Mouse (Mus musculus) ZHBTc4 (cell line): ENCODE results near the gene Phykpl.

ENCODE experiments used
- DNase-seq: peaks from one replicate; pipeline ENCODE4 v3.0.0-alpha.2; 2011; ENCODE audit warnings: low read depth, low spot score

Phykpl gene

DNA sequence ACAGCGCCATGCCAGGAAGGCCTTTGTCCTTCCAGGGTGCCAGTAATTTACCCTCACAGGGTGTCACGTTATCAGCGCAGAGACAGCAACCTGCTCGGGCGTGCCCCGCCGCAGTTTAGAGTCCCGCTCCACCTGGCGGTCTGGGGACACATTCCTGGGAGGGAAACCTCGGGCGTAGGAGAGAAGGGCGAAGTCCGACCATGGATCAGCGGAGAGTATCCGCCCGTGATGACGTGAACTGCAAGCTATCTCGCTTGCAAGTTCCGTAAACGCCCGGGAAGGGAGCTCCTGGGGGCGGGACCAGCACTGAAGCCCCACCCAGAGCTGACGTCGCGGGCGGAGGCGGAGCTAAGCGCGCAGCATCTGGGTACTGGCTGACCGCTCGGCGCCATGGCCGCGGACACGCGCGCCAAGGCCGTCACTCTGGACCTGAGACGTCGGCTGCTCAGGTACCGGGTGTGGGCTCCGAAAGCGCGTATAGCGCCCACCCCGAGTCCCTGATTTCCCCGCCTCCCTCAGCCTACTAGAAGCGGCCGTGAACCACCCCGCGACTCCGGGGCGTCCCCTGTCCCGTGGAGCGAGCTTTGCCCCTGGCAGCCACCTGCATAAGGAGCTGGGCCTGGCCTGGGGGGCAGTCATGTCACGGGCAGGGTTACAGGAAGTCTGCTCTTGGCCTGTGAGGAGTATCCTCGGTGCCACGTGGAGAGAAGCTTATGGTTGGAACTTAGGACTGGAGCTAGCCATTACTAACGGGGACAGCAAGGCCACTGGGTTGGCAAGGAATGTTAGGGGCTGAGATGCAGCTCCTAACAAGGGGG lies at the start of gene Phykpl:
Gene Phykpl (plus strand): TSS at position 327 of the 818 bp plus-strand sequence.
- peak; percentile 98 for DNase-seq

GRCm38 (mm10) chr11:51538388-51538787 lies 46.2 kb upstream of the Phykpl start:
- DNase-seq, result no peak

DNA sequence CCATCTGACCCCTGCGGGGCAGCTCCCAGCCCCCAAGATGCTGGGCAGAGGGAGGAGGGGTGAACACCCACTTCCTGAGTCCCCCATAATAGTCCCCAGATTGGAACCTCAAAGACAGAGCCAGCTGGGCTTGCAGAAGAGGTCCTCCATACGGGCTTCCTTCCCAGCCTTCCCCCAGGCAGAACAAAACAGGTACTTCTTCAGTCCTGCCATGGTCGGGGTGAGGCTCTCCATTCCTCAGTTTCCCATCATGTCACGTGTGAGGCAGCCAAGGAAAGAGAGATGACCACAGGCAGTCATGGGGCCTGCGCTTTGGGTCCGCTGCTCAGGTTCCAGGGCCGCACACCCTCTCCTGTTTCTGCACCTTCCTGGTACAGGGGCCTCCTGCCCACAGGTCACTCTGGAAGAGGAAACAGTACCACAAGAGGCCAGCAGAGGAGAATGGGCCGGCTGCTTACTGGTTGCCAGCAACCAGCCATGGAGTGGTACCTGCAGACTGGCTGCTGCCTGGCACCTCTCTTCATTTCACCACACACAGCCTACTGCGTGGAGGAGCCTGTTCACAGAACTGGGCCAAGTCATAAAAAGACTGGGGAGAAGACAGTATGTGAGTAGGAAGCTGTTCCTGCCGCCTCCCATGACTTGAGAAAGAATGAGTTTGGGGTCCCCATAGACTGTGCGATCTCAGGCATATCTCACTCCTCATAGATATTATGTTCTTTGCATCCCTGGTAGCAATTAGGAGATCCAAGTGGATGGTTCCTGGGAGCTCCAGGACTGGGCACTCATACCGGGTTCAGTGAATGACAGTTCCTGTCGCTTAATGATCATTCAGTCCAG lies 45.4 kb upstream of the Phykpl start:
- DNase-seq, result peak; percentile 20

- peak; percentile 98 for DNase-seq
Observed at GRCm38 (mm10) chr11:51539759-51540282, 44.7 kb upstream of the Phykpl start.

DNA sequence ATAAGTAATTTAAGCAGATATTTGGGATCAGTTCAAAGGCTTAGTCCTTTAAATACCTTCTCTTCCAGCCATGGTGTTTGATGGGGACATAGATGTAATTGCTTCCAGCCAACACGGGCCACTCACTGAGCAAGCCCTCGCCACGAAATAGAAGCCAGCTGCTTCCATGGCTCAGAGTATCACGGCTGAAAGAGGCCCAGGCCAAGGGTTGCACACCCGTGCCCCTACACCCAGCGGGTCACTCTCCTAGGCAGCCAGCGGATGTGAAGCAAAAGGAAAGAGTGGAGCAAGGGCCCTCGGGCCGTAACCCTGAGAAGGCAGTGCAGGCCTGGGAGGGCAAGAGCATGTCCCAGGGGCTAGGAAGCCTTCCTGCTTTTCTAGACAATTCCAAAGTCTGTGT lies 42.1 kb upstream of the Phykpl start:
- no peak for DNase-seq

DNA sequence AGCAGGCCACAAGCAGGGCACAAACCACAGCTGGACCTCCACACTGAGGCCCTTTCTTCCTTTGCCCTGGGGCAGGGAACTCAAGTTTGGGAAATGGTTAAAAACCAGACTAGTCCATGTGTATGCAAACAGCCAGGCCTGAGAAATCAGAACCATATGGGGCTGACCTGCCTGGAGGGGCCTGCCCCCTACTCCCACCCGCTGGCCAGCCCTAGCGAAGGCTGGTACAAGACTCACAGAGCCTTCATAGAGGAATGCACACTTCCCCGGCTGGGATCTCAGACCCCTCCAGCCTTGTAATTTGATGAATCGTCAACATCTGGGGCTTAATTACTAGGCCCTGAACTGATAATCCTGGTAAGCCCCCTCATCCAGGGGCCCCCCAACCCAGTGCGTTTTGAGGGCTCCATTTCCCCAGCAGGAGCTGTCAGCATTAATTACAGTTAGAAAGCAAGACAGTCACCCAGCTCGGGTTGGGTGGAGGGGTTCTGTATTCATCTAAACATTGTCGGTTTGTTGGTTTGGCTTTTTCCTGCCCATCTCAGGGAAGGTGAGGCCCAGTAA lies 41.0 kb upstream of the Phykpl start:
- DNase-seq, result no peak

- DNase-seq, result no peak
Observed at GRCm38 (mm10) chr11:51544413-51544812, 40.1 kb upstream of the Phykpl start.

GRCm38 (mm10) chr11:51545811-51546210 lies 38.7 kb upstream of the Phykpl start:
- no peak for DNase-seq

DNA sequence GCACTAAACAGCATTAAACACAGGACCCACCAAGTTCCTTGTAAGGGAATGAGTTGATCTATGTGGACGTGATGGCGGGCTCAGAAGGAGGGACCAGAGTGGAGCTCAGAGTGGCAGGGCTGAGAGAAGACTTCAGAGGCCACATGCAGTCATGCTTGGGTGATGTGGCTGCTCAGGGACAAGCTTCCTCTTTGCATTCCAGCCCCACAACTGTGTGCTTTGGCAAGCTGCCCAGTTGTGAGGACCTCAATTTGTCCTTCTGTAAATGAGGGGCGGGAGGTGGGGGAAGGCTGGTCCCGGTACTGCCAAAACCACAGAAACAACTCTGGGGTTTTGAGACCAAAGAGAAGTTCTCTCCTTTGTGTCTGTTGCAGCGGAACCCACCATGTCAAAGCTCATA lies 33.3 kb upstream of the Phykpl start:
- DNase-seq, result no peak

DNA sequence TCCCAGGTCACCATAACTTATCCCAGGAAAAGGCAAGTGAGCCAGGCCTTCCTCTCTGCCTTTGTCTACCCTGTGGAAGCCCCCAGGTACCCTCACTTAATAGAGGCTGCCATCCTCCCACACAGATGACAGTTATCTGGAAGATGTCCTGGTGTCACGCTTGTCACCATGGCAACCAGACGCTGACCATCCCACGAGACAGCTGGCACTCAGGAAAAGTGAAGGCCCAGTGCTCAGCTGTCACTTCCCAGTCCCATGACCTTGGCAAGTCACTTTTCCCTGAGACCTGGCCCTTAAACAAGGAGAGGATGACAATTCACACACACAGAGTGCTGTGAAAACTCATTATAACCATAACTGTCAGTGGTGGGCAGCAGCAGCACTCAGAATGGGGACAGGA lies 32.5 kb upstream of the Phykpl start:
- DNase-seq, result no peak

GRCm38 (mm10) chr11:51554590-51554989 lies 30.0 kb upstream of the Phykpl start:
- DNase-seq, result no peak

- DNase-seq, result no peak
Observed at GRCm38 (mm10) chr11:51555066-51555465, 29.5 kb upstream of the Phykpl start.

GRCm38 (mm10) chr11:51563276-51563675 lies 21.3 kb upstream of the Phykpl start:
- DNase-seq, result no peak

- DNase-seq, result no peak
Observed at GRCm38 (mm10) chr11:51565062-51565461, 19.5 kb upstream of the Phykpl start.

GRCm38 (mm10) chr11:51565951-51566350 lies 18.6 kb upstream of the Phykpl start:
- peak; percentile 56 for DNase-seq

DNA sequence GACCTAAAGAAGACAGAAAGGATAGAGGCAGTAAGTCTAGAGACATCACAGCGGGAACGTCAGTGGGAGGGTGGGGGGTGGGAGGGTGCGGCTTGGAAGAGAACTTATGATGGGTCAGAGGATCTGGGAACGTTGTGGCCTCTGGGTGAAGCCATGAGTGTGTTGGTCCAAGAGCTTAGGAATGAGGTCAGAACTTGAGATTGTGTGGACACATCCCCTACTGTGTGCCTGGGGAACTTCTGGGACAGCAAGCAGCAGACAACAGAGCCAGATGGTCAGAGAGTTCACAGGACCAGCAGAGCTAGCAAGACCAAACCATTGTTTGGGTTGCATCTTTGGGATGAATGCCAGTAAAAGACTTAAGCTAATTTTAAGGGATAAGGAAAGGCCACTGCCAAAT lies 15.8 kb upstream of the Phykpl start:
- DNase-seq, result no peak

- DNase-seq, result no peak
Observed at GRCm38 (mm10) chr11:51576454-51576853, 8.1 kb upstream of the Phykpl start.

DNA sequence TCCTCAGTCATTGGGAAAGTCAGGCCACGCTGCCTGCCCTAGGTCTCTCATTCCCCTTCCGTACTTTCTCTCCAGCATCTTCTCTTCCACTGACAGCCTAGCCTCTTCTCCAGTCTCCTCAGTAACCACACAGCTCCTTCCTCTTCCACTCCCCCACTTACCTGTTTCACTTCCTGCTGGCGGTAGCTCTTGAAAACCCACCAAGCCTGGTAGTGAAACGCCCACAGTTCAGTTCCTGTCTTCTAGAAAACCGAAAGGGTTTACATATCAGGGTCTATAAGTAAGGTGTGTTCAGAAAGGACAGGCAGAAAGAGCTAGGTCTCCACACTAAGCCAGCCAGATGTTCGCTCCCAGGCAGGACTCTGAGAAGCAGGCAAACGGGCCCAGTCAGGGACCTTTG lies 7.0 kb upstream of the Phykpl start:
- DNase-seq, result no peak

DNA sequence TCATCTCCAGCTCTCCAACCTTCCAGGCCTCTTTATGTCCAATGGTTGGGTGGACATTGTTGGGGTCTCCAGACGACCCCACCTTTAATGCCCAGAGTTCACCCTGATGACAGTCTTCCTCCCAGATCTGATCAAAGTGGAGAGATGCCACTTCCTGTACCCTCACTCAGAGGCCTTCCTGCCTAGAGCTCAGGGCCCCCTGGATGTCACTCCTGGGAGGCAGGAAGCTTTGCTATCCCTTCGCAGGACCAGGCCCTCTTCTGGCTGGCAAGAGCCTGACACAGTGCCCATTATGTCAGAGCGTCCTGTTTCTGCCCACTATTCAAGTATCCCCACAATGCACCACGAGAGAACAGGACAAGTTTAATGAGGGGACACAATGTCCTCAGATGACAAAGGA lies 5.5 kb upstream of the Phykpl start:
- DNase-seq, result no peak

- peak; percentile 71 for DNase-seq
Observed at GRCm38 (mm10) chr11:51582713-51583112, 1.8 kb upstream of the Phykpl start.

- no peak for DNase-seq
Observed at GRCm38 (mm10) chr11:51584057-51584430, 513 bp upstream of the Phykpl start.

DNA sequence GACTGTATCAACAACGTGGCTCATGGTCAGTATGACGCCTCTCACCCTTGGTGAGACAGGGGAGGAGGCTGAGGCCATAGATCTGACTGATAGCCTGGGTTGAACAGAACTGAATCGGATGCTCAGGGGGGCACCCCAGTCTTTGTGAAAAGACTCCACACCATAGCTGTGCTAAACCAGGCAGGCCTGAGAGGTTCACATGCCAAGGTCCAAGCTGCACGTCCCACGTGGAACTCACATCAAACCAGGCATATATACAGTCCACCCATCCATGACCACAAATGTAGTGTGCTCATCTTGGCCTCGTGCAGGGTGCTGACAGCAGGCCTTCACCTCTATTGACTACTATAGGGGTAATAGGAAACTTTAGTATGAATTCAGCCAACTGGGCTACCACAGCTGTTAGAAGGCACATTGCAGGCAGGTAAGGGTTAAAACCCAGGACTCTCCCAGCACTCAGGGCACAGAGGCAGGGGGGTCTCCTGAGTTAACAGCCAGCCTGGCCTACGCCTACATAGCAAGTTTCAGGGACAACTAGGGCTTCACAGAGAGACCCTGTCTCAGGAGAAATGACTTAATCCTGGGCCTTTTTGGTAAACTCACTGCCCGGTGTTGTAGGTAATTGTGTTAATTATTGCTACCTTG lies 1.2 kb downstream of the Phykpl start:
- no peak for DNase-seq
